ENCODE assay signal across 9 mouse cellular contexts in genomic region chrX:73948647-73949046, GRCm38 (mm10). TPM values are rescaled to one million over a fixed set of nuclear protein-coding genes. Genes with fewer than 3 reads are reported as not detected.
DNase-seq lines count a peak whose midpoint lies in the region; ATAC-seq and TF ChIP-seq lines count a peak whose summit lies in the region.
"Had no signal": no experiment of that assay in that cellular context is flagged by ENCODE, and none has a peak within 500 bp of the region (broad histone marks: within the 10 kb centered on the region; RNA-seq: fewer than 3 reads in every experiment).

No protein-coding gene starts in this region.

- no peaks in the 10 kb centered on the region for H3K27me3 ChIP-seq in limb, embryonic 11.5 days (ENCODE audit: control insufficient read depth, insufficient read depth, low read length)
- H3K27me3 ChIP-seq in limb, embryonic 10.5 days (ENCODE audit: low read depth, poor library complexity, severe bottlenecking), result peaks cover 28% of the 10 kb centered on the region
- no peaks in the 10 kb centered on the region for H3K27me3 ChIP-seq in forebrain, embryonic 10.5 days (ENCODE audit: poor library complexity, severe bottlenecking)
- no peaks in the 10 kb centered on the region for H3K27me3 ChIP-seq in hindbrain, embryonic 16.5 days (replicated peaks; ENCODE audit: control insufficient read depth, insufficient read depth, low read length)
- H3K27me3 ChIP-seq: limb, embryonic 15.5 days had no signal

- TF ChIP-seq POLR2A in bone marrow, adult 2 months (IDR thresholded peaks at IDR 0.05; ENCODE audit: borderline replicate concordance, control insufficient read depth, low read depth, low read length), result no peak

- 45% methylated on average over 4 of the region's 4 CpGs for whole genome bisulfite sequencing in limb, embryonic 11.5 days
- WGBS in limb, embryonic 10.5 days, result 47% methylated on average over 4 of the region's 4 CpGs
- 20% methylated on average over 4 of the region's 4 CpGs for WGBS in bone marrow, adult 2 months
- 51% methylated on average over 4 of the region's 4 CpGs for WGBS in forebrain, embryonic 10.5 days
- WGBS in hindbrain, embryonic 16.5 days, result 12% methylated on average over 4 of the region's 4 CpGs

- peak; percentile 69 for DNase-seq in limb, embryonic 11.5 days (ENCODE audit: low spot score)
- DNase-seq in limb, embryonic 10.5 days (ENCODE audit: low spot score), result no peak
- DNase-seq in forebrain, embryonic 10.5 days (ENCODE audit: extremely low spot score, low spot score), result peak; percentile 23
- peak; percentile 21 to 31 for DNase-seq in left cerebral cortex, adult 18-20 months (ENCODE audit: low spot score in 2 of 2)
- peak; percentile 17 for DNase-seq in right cerebral cortex, postnatal 4 days

- no peak overlapping the region for H3K27ac ChIP-seq in limb, embryonic 11.5 days (replicated peaks; ENCODE audit: low read depth, low read length)
- no peak overlapping the region for H3K27ac ChIP-seq in limb, embryonic 10.5 days
- no peak overlapping the region for H3K27ac ChIP-seq in bone marrow, adult 2 months (ENCODE audit: control insufficient read depth, insufficient read depth, low read depth, low read length, poor library complexity)
- no peak overlapping the region for H3K27ac ChIP-seq in forebrain, embryonic 10.5 days
- no peak overlapping the region for H3K27ac ChIP-seq in hindbrain, embryonic 16.5 days (ENCODE audit: low read depth, low read length)
- H3K27ac ChIP-seq: limb, embryonic 15.5 days had no signal

- ATAC-seq in limb, embryonic 11.5 days (ENCODE audit: insufficient number of reproducible peaks, low FRiP score, low TSS enrichment, low read depth), result no peak
- ATAC-seq in hindbrain, embryonic 16.5 days, result peak; percentile 46
- ATAC-seq in megakaryocyte progenitor cell, adult 5-6 weeks (replicated peaks; ENCODE audit: poor library complexity), result peak; percentile 87

- no peaks in the 10 kb centered on the region for H3K4me1 ChIP-seq in limb, embryonic 11.5 days (ENCODE audit: control insufficient read depth, insufficient read depth, low read length)
- H3K4me1 ChIP-seq in limb, embryonic 10.5 days, result no peaks in the 10 kb centered on the region
- no peaks in the 10 kb centered on the region for H3K4me1 ChIP-seq in bone marrow, adult 2 months (ENCODE audit: control insufficient read depth, insufficient read depth, low read length)
- no peaks in the 10 kb centered on the region for H3K4me1 ChIP-seq in forebrain, embryonic 10.5 days
- H3K4me1 ChIP-seq in hindbrain, embryonic 16.5 days (ENCODE audit: control insufficient read depth, insufficient read depth, low read depth, low read length), result no peaks in the 10 kb centered on the region
- H3K4me1 ChIP-seq: limb, embryonic 15.5 days had no signal

- H3K4me2 ChIP-seq in limb, embryonic 11.5 days (ENCODE audit: low read depth, severe bottlenecking), result no peak overlapping the region
- H3K4me2 ChIP-seq in hindbrain, embryonic 16.5 days (ENCODE audit: low read length), result no peak overlapping the region
- H3K4me2 ChIP-seq: limb, embryonic 15.5 days had no signal

- no peak overlapping the region for H3K9ac ChIP-seq in limb, embryonic 11.5 days (ENCODE audit: low read length)
- H3K9ac ChIP-seq in hindbrain, embryonic 16.5 days (ENCODE audit: low read depth, low read length), result no peak overlapping the region
- H3K9ac ChIP-seq: limb, embryonic 15.5 days had no signal

- peak; percentile 33 for TF ChIP-seq CTCF in bone marrow, adult 2 months (IDR thresholded peaks at IDR 0.05; ENCODE audit: control insufficient read depth, insufficient read depth, low read length)

- peaks cover 12% of the 10 kb centered on the region; the same call in 1 of the 2 replicates for H3K36me3 ChIP-seq in limb, embryonic 11.5 days (ENCODE audit: control insufficient read depth, insufficient read depth, low read length)
- peaks cover 100% of the 10 kb centered on the region for H3K36me3 ChIP-seq in limb, embryonic 10.5 days
- H3K36me3 ChIP-seq in forebrain, embryonic 10.5 days (replicated peaks), result peaks cover 100% of the 10 kb centered on the region
- peaks cover 40% of the 10 kb centered on the region for H3K36me3 ChIP-seq in hindbrain, embryonic 16.5 days (ENCODE audit: control insufficient read depth, insufficient read depth, low read length)

- H3K9me3 ChIP-seq in limb, embryonic 11.5 days (ENCODE audit: control insufficient read depth, low read length), result no peaks in the 10 kb centered on the region
- no peaks in the 10 kb centered on the region for H3K9me3 ChIP-seq in limb, embryonic 10.5 days (replicated peaks)
- no peaks in the 10 kb centered on the region for H3K9me3 ChIP-seq in forebrain, embryonic 10.5 days
- H3K9me3 ChIP-seq in hindbrain, embryonic 16.5 days (ENCODE audit: control insufficient read depth, low read length), result no peaks in the 10 kb centered on the region
- H3K9me3 ChIP-seq: limb, embryonic 15.5 days had no signal

- H3K4me3 ChIP-seq in limb, embryonic 11.5 days (ENCODE audit: low read depth, low read length), result no peak overlapping the region
- no peak overlapping the region for H3K4me3 ChIP-seq in limb, embryonic 10.5 days
- no peak overlapping the region for H3K4me3 ChIP-seq in bone marrow, adult 2 months (replicated peaks; ENCODE audit: control insufficient read depth, low read depth, low read length)
- no peak overlapping the region for H3K4me3 ChIP-seq in forebrain, embryonic 10.5 days
- no peak overlapping the region for H3K4me3 ChIP-seq in hindbrain, embryonic 16.5 days (ENCODE audit: low read length)
- H3K4me3 ChIP-seq: limb, embryonic 15.5 days had no signal

RNA-seq across cellular contexts. Expression of gene Hcfc1, which starts 17.5 kb away (rescaled TPM):
- 84.0 and 85.5 TPM in 2 replicates for polyA plus RNA-seq in limb, embryonic 11.5 days (2014; fragmentation: Nextera tagmentation; extraction: Ambion mirVana)
- polyA plus RNA-seq in limb, embryonic 10.5 days (2016; fragmentation: Nextera tagmentation; extraction: Ambion mirVana), result 87.7 and 88.4 TPM in 2 replicates
- 38.5 and 58.8 TPM in 2 replicates for polyA plus RNA-seq in bone marrow, adult 2 months (2011; ENCODE audit: insufficient read depth, insufficient read length, low replicate concordance, missing spikeins)
- 83.4 and 89.9 TPM in 2 replicates for polyA plus RNA-seq in forebrain, embryonic 10.5 days (2016; fragmentation: Nextera tagmentation; extraction: Ambion mirVana)
- polyA plus RNA-seq in hindbrain, embryonic 16.5 days (2015; fragmentation: Nextera tagmentation; extraction: Ambion mirVana), result 38.1 and 44.2 TPM in 2 replicates
- 10 to 100 TPM; 67.0 to 69.2 TPM for total RNA-seq in left cerebral cortex, adult 18-20 months (2021)
- 125 and 129 TPM in 2 replicates for total RNA-seq in megakaryocyte progenitor cell, adult 5-6 weeks (2015)
- 52.3 and 61.8 TPM in 2 replicates for total RNA-seq in megakaryocyte progenitor cell, adult 5-6 weeks (2017)

RNA-seq across cellular contexts. Expression of gene Renbp, which starts 18.0 kb away (rescaled TPM):
- polyA plus RNA-seq in limb, embryonic 11.5 days (2014; fragmentation: Nextera tagmentation; extraction: Ambion mirVana), result 9.8 and 13.2 TPM in 2 replicates
- 11.2 and 13.7 TPM in 2 replicates for polyA plus RNA-seq in limb, embryonic 10.5 days (2016; fragmentation: Nextera tagmentation; extraction: Ambion mirVana)
- polyA plus RNA-seq in bone marrow, adult 2 months (2011; ENCODE audit: insufficient read depth, insufficient read length, low replicate concordance, missing spikeins), result 30.7 and 48.6 TPM in 2 replicates
- polyA plus RNA-seq in forebrain, embryonic 10.5 days (2016; fragmentation: Nextera tagmentation; extraction: Ambion mirVana), result 17.3 and 18.7 TPM in 2 replicates
- 15.2 and 16.8 TPM in 2 replicates for polyA plus RNA-seq in hindbrain, embryonic 16.5 days (2015; fragmentation: Nextera tagmentation; extraction: Ambion mirVana)
- 1 to 10 TPM; 7.2 to 7.5 TPM for total RNA-seq in left cerebral cortex, adult 18-20 months (2021)
- total RNA-seq in megakaryocyte progenitor cell, adult 5-6 weeks (2015), result 7.5 and 7.6 TPM in 2 replicates
- 17.6 and 33.4 TPM in 2 replicates for total RNA-seq in megakaryocyte progenitor cell, adult 5-6 weeks (2017)

RNA-seq across cellular contexts. Expression of gene Naa10, which starts 26.9 kb away (rescaled TPM):
- polyA plus RNA-seq in limb, embryonic 11.5 days (2014; fragmentation: Nextera tagmentation; extraction: Ambion mirVana), result 156 and 159 TPM in 2 replicates
- 180 and 205 TPM in 2 replicates for polyA plus RNA-seq in limb, embryonic 10.5 days (2016; fragmentation: Nextera tagmentation; extraction: Ambion mirVana)
- 60.9 and 77.0 TPM in 2 replicates for polyA plus RNA-seq in bone marrow, adult 2 months (2011; ENCODE audit: insufficient read depth, insufficient read length, low replicate concordance, missing spikeins)
- polyA plus RNA-seq in forebrain, embryonic 10.5 days (2016; fragmentation: Nextera tagmentation; extraction: Ambion mirVana), result 171 and 175 TPM in 2 replicates
- polyA plus RNA-seq in hindbrain, embryonic 16.5 days (2015; fragmentation: Nextera tagmentation; extraction: Ambion mirVana), result 89.5 and 92.9 TPM in 2 replicates
- 10 to 100 TPM; 50.9 to 59.8 TPM for total RNA-seq in left cerebral cortex, adult 18-20 months (2021)
- 115 and 125 TPM in 2 replicates for total RNA-seq in megakaryocyte progenitor cell, adult 5-6 weeks (2015)
- 169 and 186 TPM in 2 replicates for total RNA-seq in megakaryocyte progenitor cell, adult 5-6 weeks (2017)

RNA-seq across cellular contexts. Expression of gene Arhgap4, which starts 27.0 kb away (rescaled TPM):
- polyA plus RNA-seq in limb, embryonic 11.5 days (2014; fragmentation: Nextera tagmentation; extraction: Ambion mirVana), result 2.0 and 2.3 TPM in 2 replicates
- polyA plus RNA-seq in limb, embryonic 10.5 days (2016; fragmentation: Nextera tagmentation; extraction: Ambion mirVana), result 1.7 and 2.4 TPM in 2 replicates
- polyA plus RNA-seq in bone marrow, adult 2 months (2011; ENCODE audit: insufficient read depth, insufficient read length, low replicate concordance, missing spikeins), result 53.5 and 163 TPM in 2 replicates
- polyA plus RNA-seq in forebrain, embryonic 10.5 days (2016; fragmentation: Nextera tagmentation; extraction: Ambion mirVana), result 2.0 and 3.2 TPM in 2 replicates
- 2.7 TPM in 2 replicates for polyA plus RNA-seq in hindbrain, embryonic 16.5 days (2015; fragmentation: Nextera tagmentation; extraction: Ambion mirVana)
- 1 to 10 TPM; 3.7 to 3.8 TPM for total RNA-seq in left cerebral cortex, adult 18-20 months (2021)
- total RNA-seq in megakaryocyte progenitor cell, adult 5-6 weeks (2015), result 21.8 and 25.2 TPM in 2 replicates
- total RNA-seq in megakaryocyte progenitor cell, adult 5-6 weeks (2017), result 39.2 and 40.1 TPM in 2 replicates

RNA-seq across cellular contexts. Expression of gene L1cam, which starts 52.7 kb away (rescaled TPM):
- 0.85 and 1.2 TPM in 2 replicates for polyA plus RNA-seq in limb, embryonic 11.5 days (2014; fragmentation: Nextera tagmentation; extraction: Ambion mirVana)
- 0.63 and 1.7 TPM in 2 replicates for polyA plus RNA-seq in limb, embryonic 10.5 days (2016; fragmentation: Nextera tagmentation; extraction: Ambion mirVana)
- 3.6 and 12.7 TPM in 2 replicates for polyA plus RNA-seq in bone marrow, adult 2 months (2011; ENCODE audit: insufficient read depth, insufficient read length, low replicate concordance, missing spikeins)
- polyA plus RNA-seq in forebrain, embryonic 10.5 days (2016; fragmentation: Nextera tagmentation; extraction: Ambion mirVana), result 3.0 and 5.0 TPM in 2 replicates
- polyA plus RNA-seq in hindbrain, embryonic 16.5 days (2015; fragmentation: Nextera tagmentation; extraction: Ambion mirVana), result 109 and 139 TPM in 2 replicates
- 100 to 1,000 TPM; 133 to 151 TPM for total RNA-seq in left cerebral cortex, adult 18-20 months (2021)
- 1.3 and 1.5 TPM in 2 replicates for total RNA-seq in megakaryocyte progenitor cell, adult 5-6 weeks (2015)
- total RNA-seq in megakaryocyte progenitor cell, adult 5-6 weeks (2017), result 0.17 and 0.46 TPM in 2 replicates
